In the genomic region with DNA sequence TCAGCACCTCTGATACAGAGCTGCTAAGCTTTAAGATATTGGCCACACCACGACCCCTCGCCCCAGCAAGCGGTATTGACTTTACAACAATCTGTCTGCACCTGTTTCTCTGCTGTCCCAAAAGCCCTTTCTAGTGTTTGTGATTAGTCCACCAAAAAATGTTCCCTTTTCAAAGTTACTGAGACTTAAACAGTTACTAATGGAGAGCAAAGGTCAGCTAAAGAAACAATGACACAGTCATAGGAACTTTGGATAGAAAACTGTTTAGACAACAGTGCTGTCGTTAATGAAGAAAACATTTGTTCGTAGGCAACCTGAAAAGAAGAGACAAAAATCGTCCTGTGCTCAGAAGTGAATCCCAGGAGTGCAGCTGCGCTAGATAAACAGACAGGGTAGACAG, we compare ENCODE assay signal across 19 mouse cellular contexts.
"Had no signal": no experiment of that assay in that cellular context is flagged by ENCODE, and none has a peak within 500 bp of the region (broad histone marks: within the 10 kb centered on the region; RNA-seq: fewer than 3 reads in every experiment).

No protein-coding gene starts in this region.

- DNase-seq: kidney, postnatal 14 days; layer of hippocampus, postnatal 36 days; lung, embryonic 14.5 days; right cerebral cortex, adult 18-20 months; right cerebral cortex, postnatal 14 days; spleen, adult 18-20 months; thymus, postnatal 25 days had no signal

- H3K9me3 ChIP-seq: intestine, embryonic 15.5 days; kidney, embryonic 15.5 days; liver, embryonic 15.5 days; midbrain, embryonic 12.5 days; midbrain, embryonic 15.5 days; neural tube, embryonic 12.5 days; neural tube, embryonic 15.5 days; stomach, embryonic 15.5 days had no signal

- H3K4me1 ChIP-seq: intestine, embryonic 15.5 days; kidney, embryonic 15.5 days; liver, embryonic 15.5 days; midbrain, embryonic 12.5 days; midbrain, embryonic 15.5 days; neural tube, embryonic 12.5 days; neural tube, embryonic 15.5 days; stomach, embryonic 15.5 days had no signal

- ATAC-seq: hindbrain, embryonic 16.5 days; intestine, embryonic 15.5 days; lung, postnatal 0 days; midbrain, embryonic 15.5 days had no signal

- H3K4me2 ChIP-seq: intestine, embryonic 15.5 days; kidney, embryonic 15.5 days; liver, embryonic 15.5 days; lung, embryonic 14.5 days; midbrain, embryonic 12.5 days; midbrain, embryonic 15.5 days; neural tube, embryonic 12.5 days; neural tube, embryonic 15.5 days; stomach, embryonic 15.5 days had no signal

- H3K27ac ChIP-seq: intestine, embryonic 15.5 days; kidney, embryonic 15.5 days; left cerebral cortex, adult 2 months; liver, embryonic 15.5 days; macrophage; midbrain, embryonic 12.5 days; midbrain, embryonic 15.5 days; neural tube, embryonic 12.5 days; neural tube, embryonic 15.5 days; stomach, embryonic 15.5 days had no signal

- H3K27me3 ChIP-seq: intestine, embryonic 15.5 days; kidney, embryonic 15.5 days; liver, embryonic 15.5 days; midbrain, embryonic 12.5 days; midbrain, embryonic 15.5 days; neural tube, embryonic 12.5 days; neural tube, embryonic 15.5 days; stomach, embryonic 15.5 days had no signal

- H3K4me3 ChIP-seq: intestine, embryonic 15.5 days; kidney, embryonic 15.5 days; left cerebral cortex, adult 2 months; liver, embryonic 15.5 days; midbrain, embryonic 12.5 days; midbrain, embryonic 15.5 days; neural tube, embryonic 12.5 days; neural tube, embryonic 15.5 days; stomach, embryonic 15.5 days had no signal

- H3K36me3 ChIP-seq: intestine, embryonic 15.5 days; liver, embryonic 15.5 days; midbrain, embryonic 15.5 days had no signal

- H3K9ac ChIP-seq: intestine, embryonic 15.5 days; kidney, embryonic 15.5 days; liver, embryonic 15.5 days; lung, embryonic 14.5 days; midbrain, embryonic 12.5 days; midbrain, embryonic 15.5 days; neural tube, embryonic 12.5 days; neural tube, embryonic 15.5 days; stomach, embryonic 15.5 days had no signal
